Mouse (Mus musculus): ENCODE results near the gene Ubr3.
"Not testable (repeated sequence)": the region's sequence is repeated elsewhere in the genome, so short reads cannot be mapped to it uniquely, and the experiment has no call there.

Gene Ubr3

GRCm38 (mm10) chr2:69903541-69903940 lies 6.5 kb downstream of the Ubr3 start:
- DNase-seq (ENCODE audit: inconsistent age in 2 of 2, low spot score in 1 of 2): no peak

- DNase-seq (ENCODE audit: inconsistent age in 2 of 2, low spot score in 1 of 2): not testable (repeated sequence)
These were observed 10.3 kb downstream of the Ubr3 start for GRCm38 (mm10) chr2:69907394-69907793.

- DNase-seq (ENCODE audit: inconsistent age in 2 of 2, low spot score in 1 of 2): no peak
These were observed 15.8 kb downstream of the Ubr3 start for GRCm38 (mm10) chr2:69912801-69913200.

- no peak for DNase-seq (ENCODE audit: inconsistent age in 2 of 2, low spot score in 1 of 2)
These were observed 20.3 kb downstream of the Ubr3 start for GRCm38 (mm10) chr2:69917301-69917700.

- no peak for DNase-seq (ENCODE audit: inconsistent age in 2 of 2, low spot score in 1 of 2)
These were observed 27.9 kb downstream of the Ubr3 start for GRCm38 (mm10) chr2:69924943-69925342.

GRCm38 (mm10) chr2:69936331-69936730 lies 39.3 kb downstream of the Ubr3 start:
- DNase-seq (ENCODE audit: inconsistent age in 2 of 2, low spot score in 1 of 2): no peak

- DNase-seq (ENCODE audit: inconsistent age in 2 of 2, low spot score in 1 of 2): no peak
These were observed 42.2 kb downstream of the Ubr3 start for GRCm38 (mm10) chr2:69939226-69939625.

- no peak for DNase-seq (ENCODE audit: inconsistent age in 2 of 2, low spot score in 1 of 2)
These were observed 42.6 kb downstream of the Ubr3 start for GRCm38 (mm10) chr2:69939649-69940048.

- no peak for DNase-seq (ENCODE audit: inconsistent age in 2 of 2, low spot score in 1 of 2)
These were observed 44.5 kb downstream of the Ubr3 start for GRCm38 (mm10) chr2:69941391-69942030.

- no peak for DNase-seq (ENCODE audit: inconsistent age in 2 of 2, low spot score in 1 of 2)
These were observed 55.8 kb downstream of the Ubr3 start for GRCm38 (mm10) chr2:69952849-69953248.

GRCm38 (mm10) chr2:69955635-69956034 lies 58.6 kb downstream of the Ubr3 start:
- peak in 1 of 2 experiments; percentile 50 for DNase-seq (ENCODE audit: inconsistent age in 2 of 2, low spot score in 1 of 2)

- DNase-seq (ENCODE audit: inconsistent age in 2 of 2, low spot score in 1 of 2): no peak
These were observed 60.6 kb downstream of the Ubr3 start for GRCm38 (mm10) chr2:69957622-69958021.

GRCm38 (mm10) chr2:69974896-69975295 lies 77.8 kb downstream of the Ubr3 start:
- DNase-seq (ENCODE audit: inconsistent age in 2 of 2, low spot score in 1 of 2): no peak

GRCm38 (mm10) chr2:69989224-69989623 lies 92.2 kb downstream of the Ubr3 start:
- no peak for DNase-seq (ENCODE audit: inconsistent age in 2 of 2, low spot score in 1 of 2)

GRCm38 (mm10) chr2:69990647-69991046 lies 93.6 kb downstream of the Ubr3 start:
- no peak for DNase-seq (ENCODE audit: inconsistent age in 2 of 2, low spot score in 1 of 2)

- not testable (repeated sequence) for DNase-seq (ENCODE audit: inconsistent age in 2 of 2, low spot score in 1 of 2)
These were observed 97.2 kb downstream of the Ubr3 start for GRCm38 (mm10) chr2:69994082-69994736.

- no peak for DNase-seq (ENCODE audit: inconsistent age in 2 of 2, low spot score in 1 of 2)
These were observed 97.7 kb downstream of the Ubr3 start for GRCm38 (mm10) chr2:69994779-69995178.

- DNase-seq (ENCODE audit: inconsistent age in 2 of 2, low spot score in 1 of 2): no peak
These were observed 102.2 kb downstream of the Ubr3 start for GRCm38 (mm10) chr2:69999097-69999770.

GRCm38 (mm10) chr2:70000316-70000715 lies 103.3 kb downstream of the Ubr3 start:
- DNase-seq (ENCODE audit: inconsistent age in 2 of 2, low spot score in 1 of 2): no peak

GRCm38 (mm10) chr2:70006492-70006891 lies 109.4 kb downstream of the Ubr3 start:
- DNase-seq (ENCODE audit: inconsistent age in 2 of 2, low spot score in 1 of 2): no peak

- DNase-seq (ENCODE audit: inconsistent age in 2 of 2, low spot score in 1 of 2): no peak
These were observed 115.9 kb downstream of the Ubr3 start for GRCm38 (mm10) chr2:70012941-70013340.

GRCm38 (mm10) chr2:70018236-70018635 lies 121.2 kb downstream of the Ubr3 start:
- peak; percentile 65 to 88 for DNase-seq (ENCODE audit: inconsistent age in 2 of 2, low spot score in 1 of 2)
